Mouse (Mus musculus) ES-Bruce4 (cell line): ENCODE results near the gene Ttll5. TPM values are rescaled to one million over a fixed set of nuclear protein-coding genes. Genes with fewer than 3 reads are reported as not detected.
A peak's percentile ranks its signal among the peaks of the same experiment; 100 is the strongest.

Experiments
- H3K27ac ChIP-seq: 2 replicates; pipeline ENCODE4 v1.5.1; 2012; ENCODE audit warnings: low read length, inconsistent platforms; ENCODE audit not compliant: insufficient read depth
- H3K27me3 ChIP-seq: 2 replicates; pipeline ENCODE4 v1.6.1; 2012; ENCODE audit warnings: mild to moderate bottlenecking, low read length, inconsistent platforms; ENCODE audit not compliant: control insufficient read depth, poor library complexity, insufficient read depth, severe bottlenecking
- H3K36me3 ChIP-seq: 2 replicates; pipeline ENCODE4 v1.6.1; 2012; ENCODE audit warnings: inconsistent platforms, mild to moderate bottlenecking, low read length, moderate library complexity; ENCODE audit not compliant: control insufficient read depth, poor library complexity, insufficient read depth, severe bottlenecking
- H3K4me1 ChIP-seq: one replicate; pipeline ENCODE4 v1.8.1; 2011; ENCODE audit warnings: low read length; ENCODE audit not compliant: control insufficient read depth, insufficient read depth
- H3K4me3 ChIP-seq: 2 replicates; pipeline ENCODE4 v1.5.1; 2011; ENCODE audit warnings: low read depth, mild to moderate bottlenecking, low read length
- H3K9ac ChIP-seq: 2 replicates; pipeline ENCODE4 v1.6.1; 2012; ENCODE audit warnings: low read depth, mild to moderate bottlenecking, inconsistent platforms; ENCODE audit not compliant: poor library complexity, severe bottlenecking
- H3K9me3 ChIP-seq: replicated peaks from 2 replicates; pipeline ENCODE4 v1.6.1; 2012; ENCODE audit warnings: mild to moderate bottlenecking, low read length, inconsistent platforms; ENCODE audit not compliant: control insufficient read depth, poor library complexity, insufficient read depth, severe bottlenecking
- CTCF ChIP-seq: IDR thresholded peaks from one replicate; pipeline ENCODE4 v1.8.1; 2011; ENCODE audit warnings: low read depth, low read length
- EP300 ChIP-seq: IDR thresholded peaks from 2 replicates; pipeline ENCODE4 v1.6.1; 2011; ENCODE audit warnings: low read depth, low read length; ENCODE audit not compliant: insufficient read depth
- POLR2A ChIP-seq: IDR thresholded peaks from one replicate; pipeline ENCODE4 v1.8.1; 2011; ENCODE audit warnings: low read length; ENCODE audit not compliant: insufficient read depth
- polyA plus RNA-seq: library from polyadenylated mRNA; stranded (reverse); fragments of >200 nt; gene quantifications from 2 replicates; pipeline ENCODE4 v1.2.4, GENCODE M21; 2011; ENCODE audit warnings: low read depth; ENCODE audit not compliant: missing spikeins, insufficient read depth, insufficient read length

Gene Ttll5
- polyA plus RNA-seq, 1 experiment, result 19.4 TPM

- Histone ChIP-seq H3K4me3 (no peak overlapping the region), H3K36me3 (no peaks in the 10 kb centered on the region; the same call in 1 of the 2 replicates), H3K9ac (no peak overlapping the region), H3K9me3 (no peaks in the 10 kb centered on the region), H3K4me1 (no peaks in the 10 kb centered on the region), H3K27ac (no peak overlapping the region), H3K27me3 (no peaks in the 10 kb centered on the region)
- no peak for TF ChIP-seq CTCF
- no peak for TF ChIP-seq POLR2A
- no peak for TF ChIP-seq EP300
Measured at GRCm38 (mm10) chr12:85829866-85830265, 5.4 kb downstream of the Ttll5 start.

- no peaks in the 10 kb centered on the region for H3K27me3 ChIP-seq
- H3K9ac ChIP-seq, result no peak overlapping the region
- TF ChIP-seq POLR2A, result no peak
- no peak for TF ChIP-seq CTCF
- TF ChIP-seq EP300, result no peak
- H3K9me3 ChIP-seq, result no peaks in the 10 kb centered on the region
- H3K36me3 ChIP-seq, result no peaks in the 10 kb centered on the region; the same call in 1 of the 2 replicates
- no peak overlapping the region for H3K4me3 ChIP-seq
- no peaks in the 10 kb centered on the region for H3K4me1 ChIP-seq
- H3K27ac ChIP-seq, result no peak overlapping the region
Measured at GRCm38 (mm10) chr12:85830691-85831090, 6.2 kb downstream of the Ttll5 start.

GRCm38 (mm10) chr12:85834543-85834942, 10.1 kb downstream of the Ttll5 start:
- no peaks in the 10 kb centered on the region for H3K9me3 ChIP-seq
- H3K27ac ChIP-seq, result no peak overlapping the region
- H3K4me3 ChIP-seq, result no peak overlapping the region
- no peaks in the 10 kb centered on the region for H3K4me1 ChIP-seq
- no peaks in the 10 kb centered on the region; the same call in 1 of the 2 replicates for H3K36me3 ChIP-seq
- no peak overlapping the region for H3K9ac ChIP-seq
- no peaks in the 10 kb centered on the region for H3K27me3 ChIP-seq
- TF ChIP-seq POLR2A, result no peak
- TF ChIP-seq CTCF, result no peak
- TF ChIP-seq EP300, result no peak

GRCm38 (mm10) chr12:85837765-85838164, 13.3 kb downstream of the Ttll5 start:
- TF ChIP-seq EP300, result no peak
- no peak for TF ChIP-seq CTCF
- TF ChIP-seq POLR2A, result no peak
- Histone ChIP-seq H3K9ac (no peak overlapping the region), H3K36me3 (peaks cover 4% of the 10 kb centered on the region; the same call in 1 of the 2 replicates), H3K27me3 (no peaks in the 10 kb centered on the region), H3K4me1 (no peaks in the 10 kb centered on the region), H3K4me3 (no peak overlapping the region), H3K27ac (no peak overlapping the region), H3K9me3 (no peaks in the 10 kb centered on the region)

- no peak overlapping the region for H3K9ac ChIP-seq
- H3K4me1 ChIP-seq, result no peaks in the 10 kb centered on the region
- no peak for TF ChIP-seq EP300
- no peak for TF ChIP-seq CTCF
- TF ChIP-seq POLR2A, result no peak
- no peak overlapping the region for H3K4me3 ChIP-seq
- H3K27ac ChIP-seq, result no peak overlapping the region
- no peaks in the 10 kb centered on the region for H3K27me3 ChIP-seq
- no peaks in the 10 kb centered on the region for H3K9me3 ChIP-seq
- H3K36me3 ChIP-seq, result peaks cover 4% of the 10 kb centered on the region; the same call in 1 of the 2 replicates
Measured at GRCm38 (mm10) chr12:85839371-85840000, 15.0 kb downstream of the Ttll5 start.

- TF ChIP-seq CTCF (peak; percentile 76), POLR2A (no peak), EP300 (no peak)
- Histone ChIP-seq H3K27me3 (no peaks in the 10 kb centered on the region), H3K36me3 (peaks cover 9% of the 10 kb centered on the region), H3K27ac (no peak overlapping the region), H3K4me1 (no peaks in the 10 kb centered on the region), H3K9me3 (no peaks in the 10 kb centered on the region), H3K9ac (no peak overlapping the region), H3K4me3 (no peak overlapping the region)
Measured at GRCm38 (mm10) chr12:85848164-85848958, 23.9 kb downstream of the Ttll5 start.
